Mouse (Mus musculus): ENCODE results near the gene Trpm3. TPM values are rescaled to one million over a fixed set of nuclear protein-coding genes. Genes with fewer than 3 reads are reported as not detected.
A peak's percentile ranks its signal among the peaks of the same experiment; 100 is the strongest.

Gene Trpm3
- polyA plus RNA-seq, 1 experiment from 2014 or later = 0.37 TPM

DNA sequence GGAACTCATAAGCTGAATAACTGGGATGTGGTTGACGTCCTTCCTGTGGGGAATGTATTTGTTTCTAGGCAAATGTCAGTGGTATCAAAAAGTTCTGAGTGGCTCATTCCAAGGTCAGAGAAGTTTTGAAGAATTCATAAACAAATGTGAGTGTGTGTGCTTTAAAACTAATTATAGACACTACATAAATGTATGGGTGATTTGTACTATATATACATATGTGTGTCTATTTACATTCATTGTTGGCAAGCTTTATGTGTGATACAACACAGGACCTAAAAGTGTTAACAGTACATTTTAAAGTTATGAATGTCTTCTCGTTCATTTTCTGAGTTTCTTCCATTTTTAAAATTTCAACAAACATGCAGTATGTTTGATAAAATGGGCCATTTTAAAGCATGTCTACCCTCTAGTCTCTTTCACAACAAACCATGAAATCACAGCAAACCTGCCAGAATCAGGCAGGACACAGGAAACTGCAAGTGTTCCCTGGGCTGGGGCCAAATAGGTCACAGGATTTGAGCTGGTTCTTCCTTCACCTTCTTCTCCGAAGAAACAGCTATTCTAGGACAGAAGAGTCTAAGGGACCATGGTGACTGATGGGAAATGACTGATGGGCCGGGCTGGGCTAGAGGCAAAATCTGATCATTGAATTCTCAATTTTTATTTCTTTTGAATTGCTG lies 334.3 kb downstream of the Trpm3 start:
- ATAC-seq (replicated peaks; ENCODE audit: low FRiP score, low TSS enrichment, low read depth) (no peak), DNase-seq (ENCODE audit: low spot score) (no peak)
- no peak overlapping the region for H3K4me2 ChIP-seq (ENCODE audit: low read length)
- no peak overlapping the region for H3K27ac ChIP-seq (ENCODE audit: low read depth)
- H3K4me3 ChIP-seq (ENCODE audit: low read depth, low read length) = no peak overlapping the region
- no peak overlapping the region for H3K9ac ChIP-seq (ENCODE audit: low read length)
- no peaks in the 10 kb centered on the region for H3K4me1 ChIP-seq (replicated peaks; ENCODE audit: control insufficient read depth, insufficient read depth, low read length)
- H3K27me3 ChIP-seq (replicated peaks; ENCODE audit: control insufficient read depth, insufficient read depth, low read length) = no peaks in the 10 kb centered on the region
- H3K9me3 ChIP-seq (ENCODE audit: control insufficient read depth, low read length) = no peaks in the 10 kb centered on the region
- H3K36me3 ChIP-seq (ENCODE audit: control insufficient read depth, insufficient read depth, low read length) = no peaks in the 10 kb centered on the region
- whole genome bisulfite sequencing = 56% methylated on average over 4 of the region's 4 CpGs

DNA sequence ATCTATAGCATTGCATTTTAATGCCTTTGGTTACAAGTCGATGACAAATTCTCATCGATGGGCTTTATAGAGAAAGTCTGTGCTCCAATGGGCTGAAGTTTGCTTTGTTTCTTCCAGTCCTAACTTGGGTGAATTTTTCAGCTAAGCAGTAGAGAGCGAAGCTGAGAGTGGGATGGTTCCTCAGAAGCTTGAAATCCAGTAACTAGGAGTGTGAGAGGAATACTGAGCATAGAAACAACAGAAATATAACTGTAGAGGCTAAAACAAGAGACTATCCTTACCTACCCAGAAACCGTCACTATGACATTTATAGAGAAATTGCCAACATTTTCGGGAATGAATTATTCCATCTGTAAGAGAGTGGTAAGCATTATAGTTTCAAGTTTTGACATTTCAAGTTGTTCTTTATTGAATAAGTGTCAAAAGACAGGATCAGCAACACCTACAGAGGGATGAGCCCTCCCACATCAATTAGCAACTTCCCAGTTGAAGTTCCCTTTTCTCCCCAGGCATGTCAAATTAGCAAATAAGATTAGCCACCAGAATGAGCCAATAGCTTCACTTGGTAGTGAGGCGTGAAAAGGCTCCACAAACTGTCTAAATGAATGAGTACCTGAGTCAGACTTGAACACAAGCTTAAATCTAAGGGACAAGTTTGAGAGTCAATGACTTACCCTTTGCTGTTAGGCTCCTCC lies 339.6 kb downstream of the Trpm3 start:
- no peak for ATAC-seq (replicated peaks; ENCODE audit: low FRiP score, low TSS enrichment, low read depth)
- H3K4me2 ChIP-seq (ENCODE audit: low read length) = no peak overlapping the region
- DNase-seq (ENCODE audit: low spot score) = no peak
- WGBS = 88% methylated on average over 6 of the region's 6 CpGs
- no peaks in the 10 kb centered on the region for H3K36me3 ChIP-seq (ENCODE audit: control insufficient read depth, insufficient read depth, low read length)
- no peaks in the 10 kb centered on the region for H3K27me3 ChIP-seq (replicated peaks; ENCODE audit: control insufficient read depth, insufficient read depth, low read length)
- H3K9me3 ChIP-seq (ENCODE audit: control insufficient read depth, low read length) = no peaks in the 10 kb centered on the region
- no peak overlapping the region for H3K27ac ChIP-seq (ENCODE audit: low read depth)
- H3K4me1 ChIP-seq (replicated peaks; ENCODE audit: control insufficient read depth, insufficient read depth, low read length) = no peaks in the 10 kb centered on the region
- no peak overlapping the region for H3K4me3 ChIP-seq (ENCODE audit: low read depth, low read length)
- H3K9ac ChIP-seq (ENCODE audit: low read length) = no peak overlapping the region

DNA sequence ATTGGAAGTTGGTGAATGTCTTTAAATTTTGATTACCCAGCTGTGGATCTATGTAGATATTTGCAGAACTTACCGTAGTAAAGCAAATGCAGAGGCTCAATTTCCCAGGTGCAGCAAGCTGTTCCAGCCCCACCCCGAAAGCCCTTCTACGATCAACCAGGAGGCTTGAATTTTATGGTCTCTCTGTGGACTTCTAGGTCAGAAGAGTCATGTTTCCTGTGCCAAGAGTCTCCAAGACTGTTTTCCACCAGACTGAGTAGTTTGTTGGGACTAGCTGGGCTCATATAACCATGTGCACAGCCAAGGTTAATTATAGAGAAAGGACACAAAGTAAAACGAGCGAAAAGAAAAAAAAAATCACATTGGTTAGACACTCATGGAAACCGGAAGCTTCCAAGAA lies 364.6 kb downstream of the Trpm3 start:
- 81% methylated on average over 6 of the region's 6 CpGs for WGBS
- Histone ChIP-seq H3K27ac (ENCODE audit: low read depth) (no peak overlapping the region), H3K4me3 (ENCODE audit: low read depth, low read length) (no peak overlapping the region), H3K27me3 (replicated peaks; ENCODE audit: control insufficient read depth, insufficient read depth, low read length) (no peaks in the 10 kb centered on the region), H3K4me2 (ENCODE audit: low read length) (no peak overlapping the region), H3K4me1 (replicated peaks; ENCODE audit: control insufficient read depth, insufficient read depth, low read length) (no peaks in the 10 kb centered on the region), H3K9ac (ENCODE audit: low read length) (no peak overlapping the region), H3K36me3 (ENCODE audit: control insufficient read depth, insufficient read depth, low read length) (no peaks in the 10 kb centered on the region), H3K9me3 (ENCODE audit: control insufficient read depth, low read length) (no peaks in the 10 kb centered on the region)
- ATAC-seq (replicated peaks; ENCODE audit: low FRiP score, low TSS enrichment, low read depth) = no peak
- no peak for DNase-seq (ENCODE audit: low spot score)

DNA sequence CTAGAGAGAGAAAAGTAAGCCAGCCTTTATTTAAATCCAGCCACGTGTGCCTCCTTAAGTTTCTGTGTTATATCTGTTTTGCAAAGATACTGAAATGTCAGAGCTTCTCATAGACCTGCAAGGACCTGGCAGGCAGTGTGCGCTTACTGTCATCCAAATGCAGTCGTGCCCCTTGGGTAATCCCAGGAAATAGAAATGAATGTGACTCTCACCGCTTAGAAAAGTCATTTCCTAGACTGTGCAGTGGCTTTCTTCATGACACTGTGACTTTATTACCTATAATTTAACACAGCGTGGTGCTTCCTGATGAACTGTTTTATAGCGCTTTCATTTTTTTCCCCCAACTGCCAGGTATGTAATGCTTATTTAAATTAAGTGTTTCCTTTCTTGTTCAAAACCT lies 379.7 kb downstream of the Trpm3 start:
- 67% methylated on average over 6 of the region's 6 CpGs for WGBS
- no peaks in the 10 kb centered on the region for H3K4me1 ChIP-seq (replicated peaks; ENCODE audit: control insufficient read depth, insufficient read depth, low read length)

DNA sequence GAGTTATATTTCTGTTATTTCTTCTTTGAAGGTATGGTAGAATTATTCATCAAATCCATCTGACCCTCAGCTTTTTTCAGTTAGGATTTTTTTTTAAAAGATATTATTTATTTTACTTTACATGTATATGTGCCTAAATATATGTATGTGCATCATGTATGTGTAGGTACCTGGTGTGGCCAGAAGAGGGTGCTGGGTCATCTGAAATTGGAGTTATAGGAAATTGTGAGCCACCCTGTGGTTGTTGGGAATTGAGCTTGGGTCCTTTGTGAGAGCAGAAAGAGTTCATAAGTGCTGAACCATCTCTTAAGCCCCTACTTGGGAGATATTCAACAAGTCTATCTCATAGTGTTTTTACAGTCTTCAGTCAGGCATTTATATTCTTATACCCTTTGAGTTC lies 389.1 kb downstream of the Trpm3 start:
- Histone ChIP-seq H3K4me2 (ENCODE audit: low read length) (no peak overlapping the region), H3K27me3 (replicated peaks; ENCODE audit: control insufficient read depth, insufficient read depth, low read length) (no peaks in the 10 kb centered on the region), H3K9me3 (ENCODE audit: control insufficient read depth, low read length) (no peaks in the 10 kb centered on the region), H3K9ac (ENCODE audit: low read length) (no peak overlapping the region), H3K36me3 (ENCODE audit: control insufficient read depth, insufficient read depth, low read length) (no peaks in the 10 kb centered on the region), H3K4me3 (ENCODE audit: low read depth, low read length) (no peak overlapping the region), H3K27ac (ENCODE audit: low read depth) (no peak overlapping the region), H3K4me1 (replicated peaks; ENCODE audit: control insufficient read depth, insufficient read depth, low read length) (no peaks in the 10 kb centered on the region)
- DNase-seq (ENCODE audit: low spot score) (no peak), ATAC-seq (replicated peaks; ENCODE audit: low FRiP score, low TSS enrichment, low read depth) (no peak)

More for the DNA sequence above, 379.7 kb downstream of the Trpm3 start:
- no peaks in the 10 kb centered on the region for H3K36me3 ChIP-seq (ENCODE audit: control insufficient read depth, insufficient read depth, low read length)
- H3K27me3 ChIP-seq (replicated peaks; ENCODE audit: control insufficient read depth, insufficient read depth, low read length) = no peaks in the 10 kb centered on the region
- DNase-seq (ENCODE audit: low spot score) (no peak), ATAC-seq (replicated peaks; ENCODE audit: low FRiP score, low TSS enrichment, low read depth) (no peak)
- no peak overlapping the region for H3K4me2 ChIP-seq (ENCODE audit: low read length)
- H3K9me3 ChIP-seq (ENCODE audit: control insufficient read depth, low read length) = no peaks in the 10 kb centered on the region
- H3K4me3 ChIP-seq (ENCODE audit: low read depth, low read length) = no peak overlapping the region
- H3K27ac ChIP-seq (ENCODE audit: low read depth) = no peak overlapping the region
- no peak overlapping the region for H3K9ac ChIP-seq (ENCODE audit: low read length)

DNA sequence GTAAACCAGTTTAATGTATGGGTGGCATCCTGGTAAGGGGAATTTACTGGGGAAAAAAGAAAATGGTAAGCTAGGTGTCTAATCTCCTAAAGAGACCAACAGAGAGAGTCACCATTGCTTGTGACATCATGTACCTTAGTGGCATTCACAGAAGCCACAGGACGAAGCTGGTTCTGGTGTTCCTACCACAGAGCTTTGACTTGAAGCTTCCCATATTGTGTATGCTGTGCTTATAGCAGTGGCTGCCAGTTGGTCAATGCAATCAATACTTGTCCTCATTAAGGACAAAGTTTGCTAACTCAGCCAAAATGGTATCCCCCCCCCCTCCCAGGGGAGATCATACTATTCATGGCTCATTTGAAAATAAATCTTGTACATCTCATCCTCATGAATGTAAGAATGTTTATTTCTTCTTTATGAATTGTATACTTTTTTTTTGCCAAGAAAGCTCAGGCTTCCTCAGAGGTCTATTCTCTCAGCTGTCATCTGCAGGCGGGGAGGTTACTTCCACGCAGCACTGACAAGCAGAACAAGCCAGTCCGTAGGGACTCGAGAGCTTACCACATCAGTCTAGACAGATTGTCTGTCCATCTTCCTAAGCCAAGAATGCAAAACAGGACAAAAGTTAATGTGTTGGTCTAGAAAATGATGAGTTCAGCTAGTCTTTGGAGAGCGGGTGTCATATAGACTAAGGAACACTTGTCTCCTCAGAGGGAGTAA lies 404.3 kb downstream of the Trpm3 start:
- 66% methylated on average over 6 of the region's 6 CpGs for WGBS
- Histone ChIP-seq H3K4me2 (ENCODE audit: low read length) (no peak overlapping the region), H3K4me3 (ENCODE audit: low read depth, low read length) (no peak overlapping the region), H3K27me3 (replicated peaks; ENCODE audit: control insufficient read depth, insufficient read depth, low read length) (no peaks in the 10 kb centered on the region), H3K4me1 (replicated peaks; ENCODE audit: control insufficient read depth, insufficient read depth, low read length) (no peaks in the 10 kb centered on the region), H3K27ac (ENCODE audit: low read depth) (no peak overlapping the region), H3K36me3 (ENCODE audit: control insufficient read depth, insufficient read depth, low read length) (no peaks in the 10 kb centered on the region), H3K9me3 (ENCODE audit: control insufficient read depth, low read length) (no peaks in the 10 kb centered on the region), H3K9ac (ENCODE audit: low read length) (no peak overlapping the region)
- DNase-seq (ENCODE audit: low spot score) (no peak), ATAC-seq (replicated peaks; ENCODE audit: low FRiP score, low TSS enrichment, low read depth) (no peak)

DNA sequence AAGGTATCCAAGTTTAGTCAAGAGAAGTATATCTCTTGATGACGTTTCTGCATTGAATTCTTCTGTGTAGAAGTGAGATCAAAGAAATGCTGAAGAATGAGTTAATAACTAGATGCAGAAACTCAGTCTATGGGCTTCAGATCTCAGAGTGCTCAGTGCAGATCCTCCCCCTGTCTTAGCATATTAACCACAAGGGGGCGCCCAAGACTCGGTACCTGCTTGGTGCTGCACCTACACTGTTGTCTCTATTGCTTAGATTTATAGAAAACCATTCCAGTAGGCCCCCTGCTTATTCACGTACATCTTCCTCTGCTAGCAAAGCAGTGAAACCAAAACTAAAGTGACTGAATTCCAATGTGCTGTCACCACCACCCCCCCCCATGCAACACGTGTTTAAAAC lies 413.3 kb downstream of the Trpm3 start:
- no peak overlapping the region for H3K4me3 ChIP-seq (ENCODE audit: low read depth, low read length)
- no peak overlapping the region for H3K4me2 ChIP-seq (ENCODE audit: low read length)
- H3K9ac ChIP-seq (ENCODE audit: low read length) = no peak overlapping the region
- no peaks in the 10 kb centered on the region for H3K27me3 ChIP-seq (replicated peaks; ENCODE audit: control insufficient read depth, insufficient read depth, low read length)
- ATAC-seq (replicated peaks; ENCODE audit: low FRiP score, low TSS enrichment, low read depth) (no peak; the same call in 1 of the 2 replicates), DNase-seq (ENCODE audit: low spot score) (peak; percentile 57)
- H3K4me1 ChIP-seq (replicated peaks; ENCODE audit: control insufficient read depth, insufficient read depth, low read length) = no peaks in the 10 kb centered on the region
- H3K36me3 ChIP-seq (ENCODE audit: control insufficient read depth, insufficient read depth, low read length) = no peaks in the 10 kb centered on the region
- no peak overlapping the region for H3K27ac ChIP-seq (ENCODE audit: low read depth)
- no peaks in the 10 kb centered on the region for H3K9me3 ChIP-seq (ENCODE audit: control insufficient read depth, low read length)
- 30% methylated on average over 5 of the region's 5 CpGs for WGBS

DNA sequence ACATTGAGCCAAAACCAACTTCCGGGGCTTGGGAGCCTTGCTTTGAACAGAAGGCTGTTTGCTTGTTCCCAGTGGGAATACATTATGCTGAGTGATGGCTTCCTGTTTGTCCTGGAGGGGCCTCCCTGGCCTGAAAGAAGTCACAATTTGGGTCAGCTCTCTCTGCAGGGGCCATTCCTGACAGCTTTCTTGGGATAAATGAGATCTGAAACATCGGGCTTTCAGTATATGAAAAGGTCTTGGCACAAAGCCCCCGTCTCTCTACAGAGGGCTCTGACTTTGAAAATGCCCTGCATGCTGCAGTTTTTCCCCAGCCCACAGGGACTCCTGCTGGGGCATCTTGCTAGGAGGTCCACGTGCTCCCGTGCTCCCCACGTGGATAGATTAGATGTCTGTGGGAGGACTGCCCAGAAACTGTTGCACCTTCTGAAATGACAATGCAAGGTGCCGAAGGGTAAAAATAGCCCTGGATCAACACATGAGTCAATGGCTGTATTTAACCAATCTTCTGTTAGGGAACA lies 415.6 kb downstream of the Trpm3 start:
- ATAC-seq (replicated peaks; ENCODE audit: low FRiP score, low TSS enrichment, low read depth) = no peak
- WGBS = 22% methylated on average over 7 of the region's 7 CpGs
- H3K27ac ChIP-seq (ENCODE audit: low read depth) = no peak overlapping the region
- no peaks in the 10 kb centered on the region for H3K4me1 ChIP-seq (replicated peaks; ENCODE audit: control insufficient read depth, insufficient read depth, low read length)
- H3K36me3 ChIP-seq (ENCODE audit: control insufficient read depth, insufficient read depth, low read length) = no peaks in the 10 kb centered on the region
- no peak overlapping the region for H3K4me2 ChIP-seq (ENCODE audit: low read length)
- no peaks in the 10 kb centered on the region for H3K9me3 ChIP-seq (ENCODE audit: control insufficient read depth, low read length)
- H3K4me3 ChIP-seq (ENCODE audit: low read depth, low read length) = no peak overlapping the region
- no peak overlapping the region for H3K9ac ChIP-seq (ENCODE audit: low read length)
- peak; percentile 51 for DNase-seq (ENCODE audit: low spot score)
- no peaks in the 10 kb centered on the region for H3K27me3 ChIP-seq (replicated peaks; ENCODE audit: control insufficient read depth, insufficient read depth, low read length)
